Mouse (Mus musculus) heart, postnatal 36 days (tissue): Measurements from ENCODE around the gene Commd8. TPM values are rescaled to one million over a fixed set of nuclear protein-coding genes. Genes with fewer than 3 reads are reported as not detected.
A peak's percentile ranks its signal among the peaks of the same experiment; 100 is the strongest.

Source experiments
- DNase-seq, 2 experiments: peaks; one replicate each; pipeline ENCODE4 v3.0.0; 2021 to 2022
- intact Hi-C: fragments of 180-260 bp; cut with DNase I; formaldehyde crosslinking; loops from one replicate; pipeline ENCODE4 v1.15.1; 2025
- total RNA-seq, 2 experiments: library from RNA; stranded (reverse); gene quantifications; 2 replicates each; pipeline ENCODE4 v1.2.3; 2021

Gene Commd8
- total RNA-seq, result 10 to 100 TPM; 45.6 to 46.7 TPM

DNA sequence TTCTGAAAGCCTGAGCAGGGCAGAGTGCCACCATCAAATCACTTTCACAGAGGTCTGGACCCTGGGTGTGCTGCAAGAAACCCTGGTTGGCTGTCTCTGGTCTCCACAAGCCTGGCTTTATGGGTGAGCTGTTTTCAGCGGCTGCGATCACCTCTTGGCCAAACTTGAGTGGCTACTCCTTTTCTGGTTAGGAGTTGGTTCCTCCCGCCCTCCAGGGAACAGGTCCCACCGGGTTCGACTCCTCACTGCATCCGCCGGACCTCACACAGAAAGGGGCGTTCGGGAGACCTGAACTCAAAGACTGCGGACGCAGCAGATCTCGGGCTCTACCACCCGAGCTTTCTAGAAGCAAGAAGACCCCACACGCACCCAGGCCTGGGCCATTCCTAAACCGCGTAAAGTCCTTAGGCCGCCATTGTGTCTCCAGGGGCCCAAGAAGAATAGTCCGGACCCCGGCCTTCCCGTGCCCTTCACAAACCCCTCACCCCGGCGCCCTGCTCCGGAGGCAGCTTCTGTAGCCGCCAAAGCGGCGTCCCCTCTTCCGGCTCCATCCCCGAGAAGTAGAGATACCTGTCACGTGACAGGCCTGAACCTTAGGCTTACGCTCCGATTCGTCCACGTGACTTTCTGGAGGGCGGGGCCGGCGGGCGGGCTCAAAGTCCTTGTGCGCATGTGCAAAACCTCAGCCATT is at the start of gene Commd8:
TSS of gene Commd8 (minus strand) at position 596 of the 691 bp plus-strand sequence.
- peak; percentile 94 to 97 for DNase-seq
- intact Hi-C loops, result no loop called here

GRCm38 (mm10) chr5:72211741-72212140 is 43.8 kb upstream of the Commd8 start:
- DNase-seq, result no peak
- intact Hi-C loops, result no loop called here

GRCm38 (mm10) chr5:72210812-72211139 is 42.8 kb upstream of the Commd8 start:
- DNase-seq, result no peak
- intact Hi-C loops, result no loop called here

DNA sequence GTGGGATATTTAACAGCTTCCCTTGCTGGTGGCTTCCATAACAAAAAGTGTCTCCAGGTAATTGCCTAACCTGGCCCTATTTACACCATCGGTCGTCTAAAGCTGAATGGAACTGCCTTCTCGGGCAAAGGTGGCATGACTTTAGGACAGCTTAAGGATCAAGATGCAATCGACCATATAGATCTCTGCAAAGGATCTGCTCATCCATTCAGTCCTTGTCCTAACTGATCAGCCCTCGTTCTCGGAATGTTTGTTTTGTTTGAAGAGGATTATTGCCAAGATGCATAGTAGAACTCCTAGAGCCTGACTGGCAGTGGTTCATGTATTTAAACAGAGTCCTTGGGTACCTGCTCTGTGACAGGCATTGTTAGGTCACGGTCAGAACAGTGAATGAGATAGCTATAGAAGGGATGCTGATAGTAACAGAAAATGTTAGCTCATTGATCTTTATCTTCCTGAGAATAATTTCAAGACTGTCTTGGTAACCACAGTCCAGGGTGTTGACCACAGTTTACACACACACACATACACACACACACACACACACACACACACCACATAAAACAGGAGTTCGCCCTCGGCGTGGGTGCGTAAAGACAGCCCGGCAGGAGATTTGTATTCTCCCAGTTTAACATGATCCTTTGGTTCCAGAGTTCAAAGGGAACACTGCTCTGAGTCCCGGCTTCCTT is 42.3 kb upstream of the Commd8 start:
- intact Hi-C loops, result no loop called here
- no peak for DNase-seq

- no peak for DNase-seq
- intact Hi-C loops, result no loop called here
Measured at GRCm38 (mm10) chr5:72208515-72208914, 40.5 kb upstream of the Commd8 start.

DNA sequence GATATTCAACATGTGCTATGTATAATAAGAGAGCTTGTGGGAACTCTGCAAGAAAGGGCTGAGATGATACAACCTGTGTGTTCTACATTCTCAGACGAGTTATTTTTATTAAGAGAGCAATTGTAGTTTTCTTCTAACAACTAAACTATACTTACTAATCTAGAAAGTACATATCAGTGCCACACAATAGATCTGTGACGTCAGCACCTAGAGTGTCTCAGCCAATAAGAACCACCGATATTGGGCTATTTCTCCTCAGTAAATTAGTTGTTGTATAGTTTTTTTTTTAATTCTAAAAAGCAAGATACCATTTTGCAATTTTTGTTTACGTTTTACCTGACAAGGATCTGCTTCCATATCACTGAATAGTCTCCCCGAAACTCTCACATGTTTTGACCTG is 37.3 kb upstream of the Commd8 start:
- intact Hi-C loops, result no loop called here
- DNase-seq, result no peak

- intact Hi-C loops, result no loop called here
- DNase-seq, result no peak
Measured at GRCm38 (mm10) chr5:72204507-72204906, 36.5 kb upstream of the Commd8 start.

GRCm38 (mm10) chr5:72203734-72204073 is 35.7 kb upstream of the Commd8 start:
- DNase-seq, result no peak
- intact Hi-C loops, result no loop called here

DNA sequence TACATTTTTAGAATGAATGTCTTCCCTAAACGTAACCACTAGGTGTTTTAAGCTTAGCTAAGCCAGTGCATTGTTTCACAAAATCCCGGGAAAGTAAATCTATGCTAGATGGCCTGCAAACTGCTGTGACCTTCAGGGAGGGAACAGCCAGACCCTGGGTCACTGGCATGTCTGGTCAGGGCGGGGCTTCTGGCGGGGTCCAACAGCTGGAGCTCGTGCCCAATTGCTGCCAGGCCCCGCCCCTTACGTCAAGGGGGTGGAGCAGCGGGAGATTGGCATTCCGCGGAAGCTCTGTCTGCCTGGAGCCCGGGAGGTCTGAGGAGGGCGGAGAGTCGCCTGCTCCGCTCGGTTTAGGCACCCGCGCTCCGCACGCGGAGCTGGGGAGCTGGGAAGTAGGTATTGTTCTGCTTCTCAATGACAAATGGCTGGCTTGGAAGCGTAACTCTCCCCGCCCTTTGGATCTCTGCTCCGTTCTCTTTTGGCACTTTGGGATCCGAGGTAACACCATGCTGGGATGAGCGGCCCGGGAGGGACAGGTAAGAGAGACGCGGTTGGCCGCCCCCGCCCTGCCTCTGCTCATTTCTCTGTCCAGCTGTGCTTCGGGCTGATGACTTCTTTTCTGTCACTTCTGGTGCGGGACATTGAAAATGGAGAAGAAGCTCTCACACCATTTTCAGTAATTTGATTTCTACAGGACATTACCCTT is 35.2 kb upstream of the Commd8 start:
- intact Hi-C loops, result no loop called here
- DNase-seq, result peak; percentile 95 to 97

DNA sequence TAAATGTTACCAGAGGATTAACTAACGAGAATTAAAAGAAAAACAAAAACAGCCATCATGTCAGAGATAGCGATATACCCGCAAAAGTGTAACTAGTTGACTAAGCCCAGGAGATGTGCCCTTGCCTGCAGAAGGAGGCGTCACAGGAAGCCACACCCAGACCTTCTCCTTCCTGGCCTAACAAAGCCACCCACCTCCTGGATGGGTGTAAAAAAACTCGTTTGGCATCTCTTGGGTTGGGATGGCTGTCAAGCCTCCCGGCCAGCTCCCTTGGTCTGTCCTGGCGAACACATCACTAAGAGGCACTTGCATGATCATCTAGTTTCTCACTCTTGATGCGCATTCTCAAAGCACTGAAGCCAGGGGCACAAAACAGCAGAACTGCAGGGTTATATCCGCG is 34.0 kb upstream of the Commd8 start:
- DNase-seq, result peak; percentile 44 to 51
- intact Hi-C loops, result no loop called here

DNA sequence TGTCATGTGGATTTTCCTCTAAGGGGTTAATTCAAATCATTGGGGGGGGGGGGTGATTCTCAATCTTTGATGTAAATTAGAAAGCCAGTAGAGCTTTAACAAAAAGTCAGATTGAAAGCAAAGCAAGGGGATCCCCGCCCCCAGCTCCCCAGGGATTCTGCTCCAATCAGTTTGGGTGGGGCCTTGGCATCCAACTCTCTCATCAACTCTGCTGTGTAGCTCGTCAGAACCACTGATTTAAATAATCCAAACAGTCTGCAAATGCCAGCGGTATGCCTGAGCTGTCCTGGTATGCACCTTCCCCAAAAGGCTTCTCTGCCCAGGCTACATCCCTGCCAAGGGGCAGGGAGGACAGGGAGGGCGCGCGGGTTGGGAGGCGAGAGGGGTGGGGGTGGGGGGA is 33.6 kb upstream of the Commd8 start:
- intact Hi-C loops, result loop anchor here (2.0 kb wide), 1 partner anchor 29 kb away; no protein-coding TSS in a partner anchor
- peak; percentile 56 to 68 for DNase-seq

DNA sequence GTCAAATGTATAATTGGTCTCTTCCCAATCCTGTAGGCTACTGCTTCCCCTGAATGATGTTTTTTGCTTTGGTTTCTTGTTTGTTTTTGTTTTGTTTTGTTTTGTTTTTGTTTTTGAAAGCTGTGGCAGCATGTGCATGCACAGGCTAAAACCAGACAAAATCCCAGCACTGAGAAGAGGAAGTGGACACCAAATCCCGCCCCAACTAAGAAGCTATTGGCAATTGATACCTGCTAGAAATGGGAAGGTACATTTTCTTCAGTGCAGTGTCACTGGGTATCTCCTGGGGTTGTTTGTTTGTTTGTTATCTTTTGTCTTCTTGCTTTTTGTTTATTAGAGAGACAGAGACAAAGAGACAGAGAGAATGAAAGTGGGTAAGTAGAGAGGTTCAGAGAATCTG is 27.5 kb upstream of the Commd8 start:
- DNase-seq, result no peak
- intact Hi-C loops, result no loop called here

DNA sequence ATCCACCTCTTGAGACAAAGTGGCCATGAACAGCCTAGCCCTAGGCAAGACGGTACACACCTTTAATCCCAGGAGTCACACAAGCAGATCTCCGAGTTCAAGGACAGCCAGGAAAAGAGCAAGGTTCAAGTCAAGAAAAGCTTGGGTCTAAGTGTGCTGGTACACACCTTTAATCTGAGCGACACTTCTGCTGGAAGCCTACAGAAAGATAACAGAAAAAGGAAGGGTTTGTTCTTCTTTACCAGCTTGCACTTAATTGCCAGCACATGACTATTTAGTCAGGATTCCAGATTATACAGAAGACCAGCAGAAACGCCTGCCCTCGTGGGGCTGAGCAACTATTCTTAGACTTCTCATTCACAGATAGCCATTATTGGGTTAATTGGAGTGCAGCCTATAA is 23.9 kb upstream of the Commd8 start:
- DNase-seq, result no peak
- intact Hi-C loops, result no loop called here

GRCm38 (mm10) chr5:72191154-72191553 is 23.2 kb upstream of the Commd8 start:
- intact Hi-C loops, result no loop called here

DNA sequence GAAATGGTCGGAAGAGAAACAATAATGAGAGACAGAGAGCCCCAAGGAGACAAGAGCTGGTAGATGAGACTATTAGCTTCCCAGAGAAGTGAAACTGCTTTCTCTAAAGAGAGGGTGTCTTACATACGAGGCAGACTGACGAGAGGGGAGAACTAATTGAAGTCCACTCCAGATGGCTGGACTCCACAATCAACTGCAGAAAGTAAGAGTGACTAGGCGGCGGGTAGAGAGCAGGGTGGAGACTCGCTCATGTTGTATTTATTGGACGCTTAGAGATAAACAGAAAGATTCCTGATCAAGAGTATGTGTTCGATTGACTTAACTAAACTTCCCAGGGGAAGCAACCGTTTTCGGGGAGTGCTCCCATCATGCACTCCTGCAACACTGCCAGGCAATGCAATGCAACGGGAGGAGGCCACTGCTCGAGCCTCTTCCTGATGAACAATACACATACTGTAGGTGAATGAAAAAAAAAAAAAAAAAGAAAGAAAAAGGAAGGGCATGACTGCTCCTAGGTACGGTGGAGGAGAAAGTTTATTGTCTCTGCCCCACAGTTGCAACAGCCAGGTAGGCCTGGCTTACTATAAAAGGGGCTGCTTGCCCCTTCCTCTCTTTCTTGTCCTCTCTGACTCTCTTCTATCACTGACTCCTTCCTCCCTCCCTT is 16.6 kb upstream of the Commd8 start:
- intact Hi-C loops, result no loop called here
- DNase-seq, result no peak

More at GRCm38 (mm10) chr5:72191154-72191553, 23.2 kb upstream of the Commd8 start:
- DNase-seq, result no peak

DNA sequence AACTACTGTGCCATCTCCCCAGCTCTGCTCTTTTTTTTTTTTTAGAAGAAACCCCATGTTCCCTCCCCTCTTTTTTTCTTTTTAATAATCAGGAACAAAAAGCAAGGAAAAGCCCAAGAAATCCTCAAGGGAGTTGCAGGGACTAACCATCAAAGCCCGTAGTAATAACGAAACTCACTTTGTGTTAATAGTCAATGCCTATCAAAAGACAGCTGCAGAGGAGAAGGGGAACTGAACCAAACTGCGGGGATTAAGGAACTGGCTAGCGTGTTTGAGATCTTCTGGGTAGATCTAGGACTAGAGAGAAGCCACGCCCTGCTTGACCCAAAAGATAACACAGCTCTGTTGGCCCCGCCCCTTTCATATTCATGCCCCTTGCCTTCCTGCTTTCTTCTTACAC is 15.9 kb upstream of the Commd8 start:
- DNase-seq, result peak in 1 of 2 experiments; percentile 28

DNA sequence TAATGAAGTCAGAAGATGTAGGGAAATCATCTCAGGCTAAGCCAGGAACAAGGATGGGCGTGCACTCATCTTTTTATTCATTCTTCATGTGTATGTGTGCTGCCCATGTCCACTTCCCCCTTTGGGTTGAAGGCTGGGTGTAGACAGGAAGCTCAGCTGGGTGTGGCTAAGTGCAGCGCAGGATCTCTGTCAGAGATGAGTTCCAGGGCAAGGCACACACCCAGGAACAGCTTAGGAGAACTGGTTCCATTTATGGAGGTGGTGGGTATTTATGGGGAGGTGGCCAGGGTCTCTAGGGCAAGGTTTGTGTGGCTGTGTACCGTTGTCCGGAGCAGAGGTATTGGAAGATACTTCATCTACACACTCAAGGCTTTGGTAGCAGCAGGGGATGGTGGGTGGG is 14.8 kb upstream of the Commd8 start:
- intact Hi-C loops, result no loop called here

More for the DNA sequence above, 15.9 kb upstream of the Commd8 start:
- intact Hi-C loops, result no loop called here

GRCm38 (mm10) chr5:72181194-72181593 is 13.2 kb upstream of the Commd8 start:
- intact Hi-C loops, result no loop called here

More for the DNA sequence above, 14.8 kb upstream of the Commd8 start:
- DNase-seq, result no peak

DNA sequence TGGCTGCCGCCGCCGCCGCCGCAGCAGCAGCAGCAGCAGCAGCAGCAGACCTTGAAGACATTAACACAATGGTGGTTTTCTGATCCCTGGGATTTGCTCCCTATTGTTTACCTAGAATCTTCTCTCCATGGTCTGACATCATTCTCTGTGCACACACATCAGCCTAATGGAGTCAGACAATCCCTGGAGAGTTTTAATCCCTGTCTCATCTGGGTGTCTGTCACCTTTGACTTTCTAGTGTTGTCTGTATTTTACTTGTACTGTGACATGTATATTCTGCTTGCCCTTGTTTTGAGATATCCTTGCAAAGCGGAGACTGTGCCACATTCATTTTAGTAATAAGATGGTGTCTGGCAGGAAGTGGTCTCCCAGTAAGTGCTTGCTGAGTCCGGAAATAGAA is 7.5 kb upstream of the Commd8 start:
- no peak for DNase-seq

More at GRCm38 (mm10) chr5:72181194-72181593, 13.2 kb upstream of the Commd8 start:
- no peak for DNase-seq

GRCm38 (mm10) chr5:72175050-72175449 is 7.1 kb upstream of the Commd8 start:
- DNase-seq, result no peak
- intact Hi-C loops, result loop anchor here (10.0 kb wide), 2 partner anchors 50 to 350 kb away; no protein-coding TSS in a partner anchor

More for the DNA sequence above, 7.5 kb upstream of the Commd8 start:
- intact Hi-C loops, result loop anchor here (10.0 kb wide), 2 partner anchors 49 to 349 kb away; no protein-coding TSS in a partner anchor

- intact Hi-C loops, result loop anchor here (2.0 to 10.0 kb wide), 3 partner anchors 27 to 351 kb away; no protein-coding TSS in a partner anchor
- no peak for DNase-seq
Measured at GRCm38 (mm10) chr5:72173521-72173920, 5.5 kb upstream of the Commd8 start.
